Mouse (Mus musculus) forebrain, embryonic 16.5 days (tissue): ENCODE data around the gene Cdc73. TPM values are rescaled to one million over a fixed set of nuclear protein-coding genes. Genes with fewer than 3 reads are reported as not detected.

Experiments used
- ATAC-seq: fragments of 200-750 bp; cut with Nextera tagmentation; 2 replicates; pipeline ENCODE4 v1.8.0; 2017; ENCODE audit warnings: mild to moderate bottlenecking, moderate library complexity
- H3K27ac ChIP-seq: fragments of 300-500 bp; sonication (generic); 2 replicates; pipeline ENCODE4 v1.5.1; 2014; ENCODE audit warnings: low read length, control low read depth
- H3K27me3 ChIP-seq: fragments of 300-500 bp; sonication (generic); replicated peaks from 2 replicates; pipeline ENCODE4 v1.6.1; 2014; ENCODE audit warnings: low read length; ENCODE audit not compliant: control insufficient read depth, insufficient read depth
- H3K36me3 ChIP-seq: fragments of 300-500 bp; sonication (generic); 2 replicates; pipeline ENCODE4 v1.6.1; 2014; ENCODE audit not compliant: control insufficient read depth, insufficient read depth
- H3K4me1 ChIP-seq: fragments of 300-500 bp; sonication (generic); replicated peaks from 2 replicates; pipeline ENCODE4 v1.6.1; 2014; ENCODE audit warnings: low read length; ENCODE audit not compliant: control insufficient read depth, insufficient read depth
- H3K4me2 ChIP-seq: fragments of 300-500 bp; sonication (generic); 2 replicates; pipeline ENCODE4 v1.6.1; 2014; ENCODE audit warnings: mild to moderate bottlenecking, low read length, control low read depth
- H3K4me3 ChIP-seq: fragments of 300-500 bp; sonication (generic); replicated peaks from 2 replicates; pipeline ENCODE4 v1.5.1; 2014; ENCODE audit warnings: mild to moderate bottlenecking, low read length, control low read depth
- H3K9ac ChIP-seq: fragments of 300-500 bp; sonication (generic); replicated peaks from 2 replicates; pipeline ENCODE4 v1.6.1; 2014; ENCODE audit warnings: low read depth, low read length, control low read depth
- H3K9me3 ChIP-seq: fragments of 300-500 bp; sonication (generic); 2 replicates; pipeline ENCODE4 v1.6.1; 2016; ENCODE audit warnings: low read length; ENCODE audit not compliant: control insufficient read depth
- WGBS: fragments of 180-500 bp; shearing (Covaris S2); extraction: QIAGEN DNeasy Blood & Tissue Kit; methylation state at CpG from one replicate; pipeline ENCODE4 v1.1.7; 2014; 5-methylcytosine and 5-hydroxymethylcytosine counted together
- polyA plus RNA-seq: library from polyadenylated mRNA; unstranded; fragments of >200 nt; fragmentation: Nextera tagmentation; extraction: Ambion mirVana; gene quantifications from 2 replicates; pipeline ENCODE4 v1.2.1, GENCODE M21; 2015

Cdc73 gene
- polyA plus RNA-seq, 1 experiment from 2014 or later: 25.4 TPM

- peak; percentile 41 for ATAC-seq
- peaks cover 8% of the 10 kb centered on the region for H3K4me1 ChIP-seq
Measured at GRCm38 (mm10) chr1:143644221-143644620, 58.5 kb downstream of the Cdc73 start.

GRCm38 (mm10) chr1:143640650-143641407 lies 61.9 kb downstream of the Cdc73 start, which contains the start of gene B3galt2:
B3galt2 (plus strand) TSS chr1:143640664.
- Histone ChIP-seq H3K4me1 (peaks cover 3% of the 10 kb centered on the region), H3K36me3 (no peaks in the 10 kb centered on the region), H3K9me3 (no peaks in the 10 kb centered on the region), H3K27ac (peak within 1 kb of the TSS; percentile 95), H3K4me3 (peak within 1 kb of the TSS; percentile 48), H3K9ac (peak within 1 kb of the TSS; percentile 59), H3K27me3 (no peaks in the 10 kb centered on the region), H3K4me2 (peak within 1 kb of the TSS; percentile 44)
- WGBS: 10% methylated on average over 15 of the region's 15 CpGs
- ATAC-seq: peak; percentile 94

More at GRCm38 (mm10) chr1:143644221-143644620, 58.5 kb downstream of the Cdc73 start:
- Histone ChIP-seq H3K36me3 (peaks cover 6% of the 10 kb centered on the region), H3K4me2 (no peak overlapping the region), H3K9me3 (no peaks in the 10 kb centered on the region), H3K4me3 (peak overlapping the region; percentile 40), H3K27ac (no peak overlapping the region), H3K27me3 (no peaks in the 10 kb centered on the region), H3K9ac (no peak overlapping the region)
- WGBS: 87% methylated on average over 2 of the region's 2 CpGs

- Histone ChIP-seq H3K9me3 (no peaks in the 10 kb centered on the region), H3K27me3 (no peaks in the 10 kb centered on the region), H3K4me1 (no peaks in the 10 kb centered on the region), H3K4me3 (no peak overlapping the region), H3K9ac (no peak overlapping the region), H3K36me3 (no peaks in the 10 kb centered on the region), H3K27ac (no peak overlapping the region), H3K4me2 (no peak overlapping the region)
- 86% methylated on average over 2 of the region's 2 CpGs for WGBS
- no peak for ATAC-seq
Measured at GRCm38 (mm10) chr1:143632854-143633587, 69.7 kb downstream of the Cdc73 start.

GRCm38 (mm10) chr1:143632361-143632760 lies 70.3 kb downstream of the Cdc73 start:
- Histone ChIP-seq H3K4me2 (no peak overlapping the region), H3K4me1 (no peaks in the 10 kb centered on the region), H3K27me3 (no peaks in the 10 kb centered on the region), H3K9ac (no peak overlapping the region), H3K36me3 (no peaks in the 10 kb centered on the region), H3K27ac (no peak overlapping the region), H3K4me3 (no peak overlapping the region), H3K9me3 (no peaks in the 10 kb centered on the region)
- WGBS: 76% methylated on average over 1 of the region's 1 CpGs
- no peak for ATAC-seq

- WGBS: 75% methylated on average over 7 of the region's 7 CpGs
- Histone ChIP-seq H3K4me3 (no peak overlapping the region), H3K9ac (no peak overlapping the region), H3K27me3 (no peaks in the 10 kb centered on the region), H3K4me1 (no peaks in the 10 kb centered on the region), H3K36me3 (no peaks in the 10 kb centered on the region), H3K4me2 (no peak overlapping the region), H3K9me3 (no peaks in the 10 kb centered on the region), H3K27ac (no peak overlapping the region)
- ATAC-seq: no peak
Measured at GRCm38 (mm10) chr1:143631337-143631736, 71.4 kb downstream of the Cdc73 start.

- Histone ChIP-seq H3K4me3 (no peak overlapping the region), H3K9ac (no peak overlapping the region), H3K36me3 (peaks cover 2% of the 10 kb centered on the region), H3K4me1 (no peaks in the 10 kb centered on the region; the same call in 1 of the 2 replicates), H3K9me3 (no peaks in the 10 kb centered on the region), H3K27ac (no peak overlapping the region), H3K27me3 (no peaks in the 10 kb centered on the region), H3K4me2 (no peak overlapping the region)
- no peak for ATAC-seq
- whole genome bisulfite sequencing: 97% methylated on average over 1 of the region's 1 CpGs
Measured at GRCm38 (mm10) chr1:143622634-143623033, 80.1 kb downstream of the Cdc73 start.

- Histone ChIP-seq H3K4me1 (no peaks in the 10 kb centered on the region; the same call in 1 of the 2 replicates), H3K9me3 (no peaks in the 10 kb centered on the region), H3K36me3 (peaks cover 2% of the 10 kb centered on the region), H3K9ac (no peak overlapping the region), H3K4me3 (no peak overlapping the region), H3K4me2 (no peak overlapping the region), H3K27ac (no peak overlapping the region), H3K27me3 (no peaks in the 10 kb centered on the region)
- no peak for ATAC-seq
Measured at GRCm38 (mm10) chr1:143621930-143622329, 80.8 kb downstream of the Cdc73 start.

- peak; percentile 52; the same call in 1 of the 2 replicates for ATAC-seq
- 2% methylated on average over 2 of the region's 2 CpGs for WGBS
- H3K36me3 ChIP-seq: peaks cover 4% of the 10 kb centered on the region; the same call in 1 of the 2 replicates
- no peaks in the 10 kb centered on the region for H3K9me3 ChIP-seq
- no peaks in the 10 kb centered on the region for H3K27me3 ChIP-seq
- H3K27ac ChIP-seq: no peak overlapping the region
- no peak overlapping the region for H3K9ac ChIP-seq
- H3K4me1 ChIP-seq: no peaks in the 10 kb centered on the region; the same call in 1 of the 2 replicates
- H3K4me3 ChIP-seq: no peak overlapping the region
- no peak overlapping the region for H3K4me2 ChIP-seq
Measured at GRCm38 (mm10) chr1:143619760-143620159, 82.9 kb downstream of the Cdc73 start.

GRCm38 (mm10) chr1:143612901-143613300 lies 89.8 kb downstream of the Cdc73 start:
- Histone ChIP-seq H3K9ac (no peak overlapping the region), H3K36me3 (peaks cover 10% of the 10 kb centered on the region; the same call in 1 of the 2 replicates), H3K27me3 (no peaks in the 10 kb centered on the region), H3K4me2 (no peak overlapping the region), H3K27ac (no peak overlapping the region), H3K4me3 (no peak overlapping the region), H3K9me3 (no peaks in the 10 kb centered on the region), H3K4me1 (no peaks in the 10 kb centered on the region)
- no peak for ATAC-seq
- WGBS: 94% methylated on average over 2 of the region's 2 CpGs
